Mouse (Mus musculus): ENCODE measurements at regions not wholly inside any gene's neighbourhood (a gene's known extent, or its start where the extent isn't known, plus 50 kb on each side); places are given as distances from the start of the nearest gene placed in this dataset.

- no peak for DNase-seq
- Histone ChIP-seq H3K27ac (ENCODE audit: insufficient read depth, low read length) (no peak overlapping the region), H3K27me3 (ENCODE audit: control insufficient read depth, insufficient read depth, low read length) (no peaks in the 10 kb centered on the region), H3K4me1 (ENCODE audit: control insufficient read depth, insufficient read depth, low read length) (no peaks in the 10 kb centered on the region), H3K4me3 (replicated peaks; ENCODE audit: insufficient read depth, low read depth, low read length) (no peak overlapping the region)
- TF ChIP-seq CTCF (IDR thresholded peaks at IDR 0.05; ENCODE audit: borderline replicate concordance, insufficient read depth, low read depth, low read length) (no peak), POLR2A (IDR thresholded peaks at IDR 0.05; ENCODE audit: borderline replicate concordance, insufficient read depth, low read length) (no peak)
- WGBS: 83% methylated on average over 6 of the region's 6 CpGs
Observed at GRCm38 (mm10) chr5:33489286-33489685, 55.5 kb upstream of the Nkx1-1 start.

DNA sequence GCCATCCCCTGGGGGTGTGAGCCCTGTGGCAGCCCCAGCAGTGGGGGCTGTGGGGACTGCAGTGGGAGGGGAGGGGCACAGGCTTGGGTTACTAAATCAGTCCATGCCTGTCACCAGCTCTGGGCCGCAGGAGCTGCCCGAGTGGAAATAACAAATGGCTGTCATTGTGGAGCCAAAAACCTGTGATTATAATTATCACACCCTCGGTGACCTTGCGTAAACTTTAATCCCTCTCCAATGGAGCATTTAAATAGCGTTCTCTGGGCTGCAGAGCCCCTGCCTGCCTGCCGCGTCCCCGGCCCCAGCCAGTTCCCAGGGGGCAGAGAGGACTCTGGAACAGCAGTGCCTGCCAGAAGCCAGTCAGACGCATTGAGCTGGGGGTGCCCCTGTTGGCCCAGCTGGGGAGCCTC is 54.4 kb upstream of the Nkx1-1 start:
- WGBS: 6% methylated on average over 9 of the region's 9 CpGs
- H3K4me1 ChIP-seq (ENCODE audit: control insufficient read depth, insufficient read depth, low read length): no peaks in the 10 kb centered on the region
- H3K27ac ChIP-seq (ENCODE audit: insufficient read depth, low read length): no peak overlapping the region
- no peak overlapping the region for H3K4me3 ChIP-seq (replicated peaks; ENCODE audit: insufficient read depth, low read depth, low read length)
- TF ChIP-seq POLR2A (IDR thresholded peaks at IDR 0.05; ENCODE audit: borderline replicate concordance, insufficient read depth, low read length) (no peak), CTCF (IDR thresholded peaks at IDR 0.05; ENCODE audit: borderline replicate concordance, insufficient read depth, low read depth, low read length) (no peak)
- H3K27me3 ChIP-seq (ENCODE audit: control insufficient read depth, insufficient read depth, low read length): no peaks in the 10 kb centered on the region
- no peak for DNase-seq

DNA sequence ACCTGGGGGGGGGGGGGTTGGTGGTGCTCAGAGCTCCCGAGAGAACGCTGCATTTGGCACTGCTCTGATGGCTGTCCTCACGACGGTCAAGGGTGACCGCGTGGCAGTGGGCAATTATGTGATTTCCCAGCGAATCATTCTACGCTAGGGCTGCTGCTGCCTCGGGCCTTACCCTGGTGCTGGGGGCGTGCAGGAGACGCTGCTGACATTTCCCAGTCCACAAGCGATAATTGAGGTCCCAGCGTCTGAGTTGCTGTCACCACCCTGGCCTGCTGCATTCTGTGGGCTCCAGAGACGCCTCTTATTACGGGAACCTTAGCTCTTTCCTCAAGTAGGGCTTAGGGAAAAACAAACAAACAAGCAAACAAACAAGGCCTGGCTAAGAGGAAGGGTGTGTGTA is 52.0 kb upstream of the Nkx1-1 start:
- DNase-seq: no peak
- 73% methylated on average over 15 of the region's 15 CpGs for WGBS
- no peak overlapping the region for H3K27ac ChIP-seq (ENCODE audit: insufficient read depth, low read length)
- no peak for TF ChIP-seq CTCF (IDR thresholded peaks at IDR 0.05; ENCODE audit: borderline replicate concordance, insufficient read depth, low read depth, low read length)
- no peak for TF ChIP-seq POLR2A (IDR thresholded peaks at IDR 0.05; ENCODE audit: borderline replicate concordance, insufficient read depth, low read length)
- H3K27me3 ChIP-seq (ENCODE audit: control insufficient read depth, insufficient read depth, low read length): no peaks in the 10 kb centered on the region
- H3K4me1 ChIP-seq (ENCODE audit: control insufficient read depth, insufficient read depth, low read length): no peaks in the 10 kb centered on the region
- no peak overlapping the region for H3K4me3 ChIP-seq (replicated peaks; ENCODE audit: insufficient read depth, low read depth, low read length)
